Mouse (Mus musculus) CD4-positive helper T cell, adult 2 months (primary cell): Measurements from ENCODE around the gene Rcn3.

ENCODE experiments used
- DNase-seq: peaks from one replicate; pipeline ENCODE4 v3.0.0-alpha.2; 2012; ENCODE audit warnings: low read depth, missing footprints, low spot score

The Rcn3 gene

DNA sequence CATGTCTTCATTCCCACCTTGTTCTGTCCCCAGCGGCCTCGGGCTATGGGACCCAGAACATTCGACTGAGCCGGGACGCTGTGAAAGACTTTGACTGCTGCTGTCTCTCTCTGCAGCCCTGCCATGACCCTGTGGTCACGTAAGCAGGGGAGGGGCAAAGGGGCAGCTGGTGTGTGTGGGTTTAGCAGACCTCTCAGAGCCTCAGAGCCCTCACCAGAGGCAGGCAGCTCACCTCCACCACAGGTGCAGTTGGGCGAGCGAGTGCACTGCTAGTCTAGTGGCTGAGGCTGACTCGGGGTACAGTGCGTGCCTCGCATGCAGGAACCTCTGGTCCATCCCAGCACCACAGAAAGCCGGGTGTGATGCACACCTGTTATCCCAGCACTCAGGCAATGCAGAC lies 18.1 kb downstream of the Rcn3 start:
- no peak for DNase-seq

DNA sequence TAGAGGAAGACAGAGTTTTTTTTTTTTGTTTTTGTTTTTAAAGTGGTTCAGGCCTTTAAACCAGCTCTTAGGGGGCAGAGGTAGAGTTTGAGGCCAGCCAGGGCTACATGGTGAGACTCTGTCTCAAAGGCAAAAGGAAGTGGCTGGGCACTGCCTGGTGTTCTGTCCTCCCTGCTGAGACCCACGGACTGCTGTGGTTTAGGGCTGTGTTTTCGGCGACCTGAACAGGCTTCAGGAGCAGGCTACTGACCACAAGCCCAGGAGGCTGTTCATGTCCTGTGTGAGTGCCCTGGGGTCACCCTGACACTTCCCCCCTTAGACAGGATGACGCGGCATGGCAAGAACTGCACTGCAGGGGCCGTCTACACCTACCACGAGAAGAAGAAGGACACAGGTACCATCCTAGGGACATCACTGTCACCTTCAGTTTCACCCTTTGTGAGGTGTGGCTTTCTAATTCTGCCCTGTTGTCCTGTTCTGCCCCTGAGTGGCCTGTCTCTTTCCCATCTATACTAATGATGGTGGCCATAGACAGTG lies 18.8 kb downstream of the Rcn3 start:
- DNase-seq: no peak

DNA sequence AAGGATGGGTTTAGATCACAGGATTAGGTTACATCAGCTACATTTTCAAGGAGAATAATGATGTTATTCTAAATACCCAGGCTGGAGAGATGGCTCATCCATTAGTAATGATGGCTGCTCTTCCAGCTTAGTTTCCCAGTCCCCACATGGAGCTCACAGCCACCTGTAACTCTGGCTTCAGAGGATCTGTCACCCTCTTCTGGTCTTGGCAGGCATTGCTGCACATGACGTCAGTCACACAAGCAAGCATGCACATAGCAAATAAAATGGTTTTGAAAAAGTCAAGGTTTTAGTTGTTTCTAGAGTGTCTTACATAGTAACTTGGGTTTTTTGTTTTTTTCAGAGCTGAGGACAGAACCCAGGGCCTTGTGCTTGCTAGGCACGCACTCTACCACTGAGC lies 19.8 kb downstream of the Rcn3 start:
- DNase-seq: peak; percentile 43

GRCm38 (mm10) chr7:45069671-45070070 lies 22.4 kb downstream of the Rcn3 start:
- peak; percentile 70 for DNase-seq

DNA sequence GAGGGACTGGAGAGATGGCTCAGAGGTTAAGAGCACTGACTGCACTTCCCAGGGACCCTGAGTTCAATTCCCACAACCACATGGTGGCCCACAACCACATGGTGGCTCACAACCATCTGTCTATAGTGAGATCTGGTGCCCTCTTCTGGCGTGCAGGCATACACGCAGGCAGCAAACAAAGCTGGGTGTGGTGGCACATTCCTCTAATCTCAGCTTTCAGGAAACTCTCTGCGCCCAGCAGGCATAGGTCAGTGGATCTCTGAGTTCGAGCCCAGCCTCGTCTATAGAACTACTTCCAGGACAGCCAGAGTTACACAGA lies 24.1 kb downstream of the Rcn3 start:
- peak; percentile 72 for DNase-seq

GRCm38 (mm10) chr7:45067190-45067999 lies 24.6 kb downstream of the Rcn3 start:
- no peak for DNase-seq

GRCm38 (mm10) chr7:45062239-45062835 lies 29.7 kb downstream of the Rcn3 start, which contains the start of the genes Nosip and Prrg2:
Nosip (plus strand) TSS chr7:45062429.
Prrg2 (minus strand) TSS chr7:45062677.
- peak; percentile 98 for DNase-seq

DNA sequence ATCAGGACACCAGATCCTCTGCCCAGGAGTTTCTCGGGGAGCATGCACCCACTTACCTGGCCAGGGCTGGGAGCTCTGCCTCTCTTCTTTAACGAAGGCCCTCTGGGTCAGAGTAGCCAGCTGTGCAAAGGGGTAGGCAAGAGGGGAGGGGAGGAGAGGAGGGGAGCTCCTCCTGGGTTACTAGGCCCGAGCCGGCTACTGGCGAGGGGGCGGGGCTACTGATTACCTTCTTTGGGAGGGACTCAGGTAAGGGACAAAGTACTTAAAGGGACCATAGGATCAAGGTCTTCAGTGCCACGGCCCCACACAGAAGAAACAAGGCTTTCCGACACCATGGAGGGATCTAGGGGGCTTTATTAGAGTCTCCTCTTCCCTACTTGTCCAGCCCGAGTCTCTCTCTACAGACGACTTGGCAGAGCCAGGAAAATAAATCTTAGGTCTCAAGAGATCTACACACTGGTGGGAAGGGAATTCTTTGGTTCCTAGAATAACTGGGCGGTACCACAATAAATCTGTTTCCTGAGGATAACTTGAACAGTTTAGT lies 30.4 kb downstream of the Rcn3 start:
- no peak for DNase-seq

DNA sequence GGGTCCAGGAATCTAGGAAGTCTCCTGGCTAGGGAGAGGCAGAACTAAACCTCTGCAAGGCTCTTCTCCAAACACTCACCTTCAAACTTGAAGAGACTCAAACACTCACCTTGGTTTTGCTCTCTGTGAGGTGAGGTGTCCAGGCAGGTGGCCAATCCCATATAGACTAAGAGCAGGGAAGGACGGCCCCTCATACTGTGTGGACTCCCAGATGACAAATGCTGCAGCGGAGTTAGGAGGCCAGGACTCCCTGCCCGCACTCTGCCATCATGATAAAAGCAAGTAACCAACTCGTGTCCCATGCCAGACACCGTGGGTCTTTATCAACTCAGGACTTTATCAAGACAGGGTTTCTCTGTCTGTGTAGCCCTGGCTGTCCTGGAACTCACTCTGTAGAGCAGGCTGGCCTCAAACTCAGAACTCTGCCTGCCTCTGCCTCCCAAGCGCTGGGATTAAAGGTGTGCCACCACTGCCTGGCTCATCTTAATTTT lies 31.3 kb downstream of the Rcn3 start:
- no peak for DNase-seq

DNA sequence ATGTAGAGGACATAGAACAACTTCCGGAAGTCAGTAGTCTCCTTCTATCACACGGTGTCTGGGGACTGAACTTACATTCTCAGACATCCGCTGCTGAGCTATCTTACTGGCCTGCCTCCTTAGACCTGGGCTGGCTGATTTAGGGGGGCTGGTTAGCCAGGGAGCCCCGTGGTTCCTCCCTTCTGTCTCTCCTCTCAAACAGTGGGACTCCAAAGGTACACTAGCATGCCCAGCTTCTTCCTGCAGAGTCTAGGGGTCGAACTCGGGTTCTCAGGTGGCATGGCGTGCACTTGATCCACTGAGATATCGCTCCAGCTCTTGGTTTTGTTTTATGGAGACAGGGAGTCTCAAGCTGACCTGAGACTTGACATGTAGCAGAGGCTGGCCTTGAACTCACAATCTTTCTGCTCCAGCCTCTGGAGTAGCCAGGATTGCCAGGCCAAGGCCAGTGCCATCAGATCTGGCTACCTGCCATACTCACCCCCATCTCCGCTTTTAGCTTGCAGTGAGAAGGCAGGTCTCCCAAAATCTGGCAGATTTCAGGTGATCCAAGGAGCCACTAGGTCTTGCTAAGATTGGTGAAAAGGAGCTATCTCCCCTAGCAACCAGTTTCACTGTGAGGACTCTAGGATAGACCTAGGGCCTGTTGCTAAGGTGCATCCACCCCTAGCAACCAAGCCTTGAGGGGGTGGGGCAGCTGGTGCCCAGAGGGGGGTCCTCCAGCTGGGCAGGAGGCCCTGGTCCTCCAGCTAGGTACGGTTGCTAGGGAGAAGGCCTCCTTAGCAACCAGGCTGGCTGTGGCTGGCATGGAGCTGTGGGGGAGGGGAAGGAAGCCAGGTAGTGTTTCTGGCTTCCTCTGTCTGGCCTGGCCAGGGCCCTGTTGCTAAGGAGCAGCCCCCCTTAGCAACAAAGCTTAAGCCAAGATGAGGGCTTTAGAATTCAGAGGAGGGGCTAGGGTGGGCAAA lies 33.1 kb downstream of the Rcn3 start:
- no peak for DNase-seq

- no peak for DNase-seq
These were observed 35.1 kb downstream of the Rcn3 start for GRCm38 (mm10) chr7:45056972-45057348.

DNA sequence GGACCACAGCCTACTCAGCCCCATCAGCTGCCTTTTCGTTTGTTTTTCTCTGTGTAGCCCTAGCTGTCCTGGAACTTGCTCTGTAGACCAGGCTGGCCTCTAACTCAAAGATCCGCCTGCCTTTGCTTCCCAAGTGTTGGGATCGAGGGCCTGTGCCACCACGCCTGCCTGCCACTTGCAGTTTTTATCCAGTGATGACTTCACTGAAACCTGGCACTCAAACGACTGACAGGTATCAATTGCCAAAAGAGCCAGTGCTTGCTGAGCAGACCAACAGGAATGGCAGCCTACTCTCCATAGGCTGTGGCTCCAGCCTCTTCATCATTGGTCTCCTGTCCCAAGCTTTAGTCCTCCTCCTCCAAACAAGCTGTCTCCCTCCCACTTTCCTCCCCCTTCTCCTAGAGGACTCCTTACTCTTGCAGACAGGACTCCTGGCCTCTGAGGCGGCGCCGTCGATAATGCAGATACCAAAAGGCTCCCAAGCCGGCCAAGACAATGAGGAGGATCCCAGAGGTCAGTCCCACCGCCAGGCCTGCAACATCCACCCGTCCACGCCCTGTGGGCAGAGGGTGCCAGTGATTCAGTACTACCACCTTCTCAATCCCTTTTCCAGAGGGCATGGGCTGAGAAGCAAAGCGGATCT lies 35.6 kb downstream of the Rcn3 start:
- no peak for DNase-seq

GRCm38 (mm10) chr7:45053931-45054510 lies 38.0 kb downstream of the Rcn3 start:
- DNase-seq: peak; percentile 98

DNA sequence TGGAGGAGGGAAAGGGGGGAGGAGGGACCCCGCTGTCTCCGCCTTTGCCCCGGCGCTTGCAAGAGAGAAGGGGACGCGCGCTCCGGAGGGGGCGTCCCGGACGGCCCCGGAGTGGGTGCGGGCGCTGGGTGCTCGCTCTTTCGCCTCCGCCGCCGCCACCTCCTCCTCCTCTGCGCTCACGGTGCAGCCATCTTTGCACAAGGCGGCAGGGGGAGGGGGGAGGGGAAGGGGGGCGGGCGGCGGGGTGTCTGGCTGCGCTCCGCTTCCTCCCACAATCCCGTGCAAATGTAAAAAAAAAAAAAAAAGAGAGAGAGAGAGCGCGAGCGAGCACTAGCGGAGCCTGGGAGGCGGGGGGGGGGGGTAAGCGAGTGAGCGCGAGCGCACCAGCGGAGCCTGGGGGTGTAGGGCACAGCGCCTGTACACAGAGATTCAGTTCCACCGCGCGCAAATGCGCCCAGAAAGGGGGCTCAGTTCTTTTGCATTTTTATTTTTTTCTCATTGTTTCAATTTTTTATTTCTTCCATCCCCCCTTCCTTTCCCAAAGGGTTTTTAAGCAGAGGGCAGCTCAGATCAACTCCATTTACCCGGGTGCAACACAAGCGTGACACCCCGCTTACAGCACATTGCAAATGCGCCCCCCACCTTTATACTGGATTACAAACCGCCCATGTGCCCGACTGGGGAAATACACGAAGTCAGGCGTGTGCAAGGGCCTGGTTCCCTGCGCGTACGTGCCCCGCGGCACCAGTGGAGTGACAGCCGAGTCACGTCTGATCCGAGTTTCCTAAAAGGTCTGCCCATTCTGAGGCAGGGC lies 38.7 kb downstream of the Rcn3 start:
- peak; percentile 92 for DNase-seq

DNA sequence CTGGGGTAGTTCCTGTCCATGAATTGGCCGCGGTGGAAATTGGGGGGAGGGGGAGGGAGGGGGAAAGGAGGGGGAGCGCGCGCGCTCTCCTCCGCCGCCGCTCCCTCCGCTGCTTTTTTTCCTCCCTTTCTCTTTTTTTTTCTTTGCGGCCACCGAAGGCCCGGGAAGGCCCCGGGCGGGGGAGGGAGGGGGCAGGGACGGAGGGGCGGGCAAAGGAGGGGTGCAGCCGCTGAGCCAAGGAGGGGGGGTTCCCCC lies 39.2 kb downstream of the Rcn3 start, which contains the start of gene Prr12:
TSS of gene Prr12 (minus strand) at position 20 of the 255 bp plus-strand sequence.
- no peak for DNase-seq

DNA sequence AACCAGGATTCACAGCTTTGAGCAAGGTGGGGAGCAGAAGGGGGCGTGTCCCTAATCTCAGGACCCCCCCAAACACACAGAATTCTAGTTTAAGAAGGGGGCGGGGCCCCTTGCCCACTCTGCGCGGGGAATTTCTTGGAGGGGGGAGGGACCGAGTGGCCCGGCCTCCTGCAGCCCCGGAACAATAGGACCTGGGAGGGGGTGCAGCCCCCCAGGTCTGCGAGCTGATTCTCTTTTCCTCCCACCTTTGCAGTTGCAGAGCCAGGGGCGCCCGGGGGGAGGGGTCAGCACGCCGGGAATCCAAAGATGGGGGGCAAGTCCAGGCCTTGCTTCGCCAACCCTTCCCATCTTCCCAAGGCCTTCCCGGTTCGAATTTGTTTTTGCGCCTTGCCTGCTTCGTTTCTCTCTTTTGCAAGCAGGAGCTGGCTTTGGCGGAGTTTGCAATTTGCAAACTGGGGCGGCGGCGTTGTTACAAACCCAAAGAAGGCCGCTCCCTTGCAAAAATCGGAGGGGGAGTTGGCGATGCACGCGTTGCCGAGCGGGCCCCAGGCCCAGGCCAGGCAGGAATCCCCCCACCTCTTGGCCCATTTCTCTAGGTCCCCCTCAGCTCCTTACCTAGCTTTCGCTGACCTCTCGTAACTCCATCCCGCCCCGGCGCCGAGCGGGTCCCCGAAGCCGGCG lies 39.7 kb downstream of the Rcn3 start:
- peak; percentile 52 for DNase-seq

DNA sequence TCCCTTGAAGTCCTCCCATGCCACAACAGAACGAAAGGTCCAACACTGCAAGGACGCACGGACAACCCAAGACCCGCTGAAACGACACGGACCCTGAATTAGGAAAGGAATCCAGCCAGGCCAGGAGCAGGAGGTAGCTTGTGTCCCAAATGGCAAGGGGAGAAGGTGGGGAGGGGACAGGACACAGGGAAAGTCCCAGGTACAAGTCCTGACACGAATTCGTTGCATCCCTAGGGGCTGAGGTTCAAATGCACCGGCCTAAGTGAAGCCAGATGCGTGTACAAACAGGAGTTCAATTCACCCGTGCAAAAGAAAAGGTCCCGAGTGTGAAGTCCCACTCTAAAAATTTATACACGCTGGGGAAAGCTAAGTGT lies 40.4 kb downstream of the Rcn3 start:
- DNase-seq: peak; percentile 24

- peak; percentile 58 for DNase-seq
These were observed 40.9 kb downstream of the Rcn3 start for GRCm38 (mm10) chr7:45050945-45051600.
